Mouse (Mus musculus) MEL (cell line): ENCODE measurements around the gene Aifm3. TPM values are rescaled to one million over a fixed set of nuclear protein-coding genes. Genes with fewer than 3 reads are reported as not detected.
A peak's percentile ranks its signal among the peaks of the same experiment; 100 is the strongest.

Experiments
- DNase-seq: peaks from one replicate; pipeline ENCODE4 v3.0.0; 2011; ENCODE audit warnings: low read depth, low spot score
- H3K27ac ChIP-seq: 2 replicates; pipeline ENCODE4 v1.5.1; 2012; ENCODE audit warnings: low read depth, mild to moderate bottlenecking, control low read depth, low read length, moderate library complexity; ENCODE audit not compliant: control insufficient read depth
- H3K27me3 ChIP-seq, 2 experiments: fragments of 150-350 bp in 1 of 2; sonication (generic) in 1 of 2; 2 replicates each; pipeline ENCODE4 v1.6.1; 2012; ENCODE audit warnings: low read length in 2 of 2, mild to moderate bottlenecking in 2 of 2, improper control_type of control experiment in 1 of 2, moderate library complexity in 1 of 2; ENCODE audit not compliant: insufficient read depth in 2 of 2, control insufficient read depth in 1 of 2
- H3K36me3 ChIP-seq, 2 experiments: 2 replicates each; pipeline ENCODE4 v1.6.1; 2012 to 2014; ENCODE audit warnings: low read length in 2 of 2, improper control_type of control experiment in 1 of 2, inconsistent platforms in 1 of 2, mild to moderate bottlenecking in 1 of 2; ENCODE audit not compliant: insufficient read depth in 2 of 2, control insufficient read depth in 1 of 2
- H3K4me1 ChIP-seq, 2 experiments: fragments of 150-350 bp in 1 of 2; sonication (generic) in 1 of 2; 2 replicates each; pipeline ENCODE4 v1.6.1; 2012; ENCODE audit warnings: low read length in 2 of 2, improper control_type of control experiment in 1 of 2, mild to moderate bottlenecking in 1 of 2; ENCODE audit not compliant: insufficient read depth in 2 of 2, control insufficient read depth in 1 of 2
- H3K4me3 ChIP-seq, 2 experiments: fragments of 150-350 bp in 1 of 2; sonication (generic) in 1 of 2; 2 replicates each; pipeline ENCODE4 v1.5.1; 2012; ENCODE audit warnings: low read depth in 2 of 2, low read length in 2 of 2, mild to moderate bottlenecking in 2 of 2, moderate library complexity in 2 of 2, control low read depth in 1 of 2, improper control_type of control experiment in 1 of 2; ENCODE audit not compliant: control insufficient read depth in 1 of 2, insufficient read depth in 1 of 2
- H3K79me2 ChIP-seq: 2 replicates; pipeline ENCODE4 v1.6.1; 2012; ENCODE audit warnings: mild to moderate bottlenecking, low read length, moderate library complexity; ENCODE audit not compliant: control insufficient read depth, poor library complexity, insufficient read depth
- H3K9ac ChIP-seq: 2 replicates; pipeline ENCODE4 v1.6.1; 2012; ENCODE audit warnings: low read depth, mild to moderate bottlenecking, control low read depth, low read length, moderate library complexity; ENCODE audit not compliant: control insufficient read depth, poor library complexity, severe bottlenecking
- H3K9me3 ChIP-seq: fragments of 150-350 bp; sonication (generic); replicated peaks from 2 replicates; pipeline ENCODE4 v1.6.1; 2012; ENCODE audit warnings: mild to moderate bottlenecking, low read length, improper control_type of control experiment, moderate library complexity; ENCODE audit not compliant: insufficient read depth
- CHD1 ChIP-seq: IDR thresholded peaks from 2 replicates; pipeline ENCODE4 v1.6.1; 2012; ENCODE audit warnings: low read depth, mild to moderate bottlenecking, inconsistent platforms, low read length, improper control_type of control experiment
- E2F4 ChIP-seq: IDR thresholded peaks from 2 replicates; pipeline ENCODE4 v1.6.1; 2011; ENCODE audit warnings: low read depth, low read length, improper control_type of control experiment, borderline replicate concordance
- ELF1 ChIP-seq: IDR thresholded peaks from 2 replicates; pipeline ENCODE4 v1.6.1; 2014; ENCODE audit warnings: low read depth, mild to moderate bottlenecking, inconsistent platforms, low read length, improper control_type of control experiment, moderate library complexity
- EP300 ChIP-seq, 2 experiments: IDR thresholded peaks; 2 replicates each; pipeline ENCODE4 v1.6.1; 2011; ENCODE audit warnings: improper control_type of control experiment in 2 of 2, low read length in 2 of 2, low read depth in 1 of 2, mild to moderate bottlenecking in 1 of 2
- ETS1 ChIP-seq: IDR thresholded peaks from 2 replicates; pipeline ENCODE4 v1.6.1; 2012; ENCODE audit warnings: low read depth, mild to moderate bottlenecking, inconsistent platforms, low read length, improper control_type of control experiment, moderate library complexity
- GABPA ChIP-seq: IDR thresholded peaks from 2 replicates; pipeline ENCODE4 v1.6.1; 2012; ENCODE audit warnings: low read depth, mild to moderate bottlenecking, inconsistent platforms, low read length, improper control_type of control experiment, moderate library complexity
- GATA1 ChIP-seq: IDR thresholded peaks from 2 replicates; pipeline ENCODE4 v1.6.1; 2011; ENCODE audit warnings: low read depth, low read length, improper control_type of control experiment
- HCFC1 ChIP-seq: IDR thresholded peaks from 2 replicates; pipeline ENCODE4 v1.6.1; 2012; ENCODE audit warnings: low read depth, mild to moderate bottlenecking, inconsistent platforms, low read length, improper control_type of control experiment, moderate library complexity
- KAT2A ChIP-seq: conservative IDR thresholded peaks from 2 replicates; pipeline ENCODE4 v1.6.1; 2012; ENCODE audit warnings: low read depth, low read length, improper control_type of control experiment, inconsistent platforms
- MAFK ChIP-seq: IDR thresholded peaks from 2 replicates; pipeline ENCODE4 v1.6.1; 2011; ENCODE audit warnings: low read depth, mild to moderate bottlenecking, low read length, improper control_type of control experiment, borderline replicate concordance
- MAX ChIP-seq: IDR thresholded peaks from 2 replicates; pipeline ENCODE4 v1.6.1; 2011; ENCODE audit warnings: low read length, improper control_type of control experiment
- MAZ ChIP-seq: IDR thresholded peaks from 2 replicates; pipeline ENCODE4 v1.6.1; 2012; ENCODE audit warnings: low read depth, mild to moderate bottlenecking, inconsistent platforms, low read length, improper control_type of control experiment
- MXI1 ChIP-seq: IDR thresholded peaks from 2 replicates; pipeline ENCODE4 v1.6.1; 2011; ENCODE audit warnings: mild to moderate bottlenecking, low read depth, low read length, improper control_type of control experiment
- MYC ChIP-seq: IDR thresholded peaks from 2 replicates; pipeline ENCODE4 v1.6.1; 2011; ENCODE audit warnings: low read depth, mild to moderate bottlenecking, low read length, improper control_type of control experiment, moderate library complexity
- NELFE ChIP-seq: IDR thresholded peaks from 2 replicates; pipeline ENCODE4 v1.6.1; 2011; ENCODE audit warnings: low read depth, low read length, improper control_type of control experiment
- NRF1 ChIP-seq: IDR thresholded peaks from 2 replicates; pipeline ENCODE4 v1.6.1; 2014; ENCODE audit warnings: low read depth, mild to moderate bottlenecking, inconsistent platforms, low read length, improper control_type of control experiment, moderate library complexity; ENCODE audit not compliant: poor library complexity, insufficient read depth, severe bottlenecking
- POLR2A ChIP-seq, 2 experiments: IDR thresholded peaks; 2 replicates each; pipeline ENCODE4 v1.6.1; 2011 to 2012; ENCODE audit warnings: low read length in 2 of 2, mild to moderate bottlenecking in 2 of 2, control low read depth in 1 of 2, improper control_type of control experiment in 1 of 2, low read depth in 1 of 2, moderate library complexity in 1 of 2; ENCODE audit not compliant: control insufficient read depth in 1 of 2, insufficient read depth in 1 of 2, poor library complexity in 1 of 2
- POLR2AphosphoS2 ChIP-seq: IDR thresholded peaks from 2 replicates; pipeline ENCODE4 v1.6.1; 2011; ENCODE audit warnings: low read length, improper control_type of control experiment
- RCOR1 ChIP-seq: IDR thresholded peaks from 2 replicates; pipeline ENCODE4 v1.6.1; 2012; ENCODE audit warnings: low read depth, mild to moderate bottlenecking, inconsistent platforms, low read length, improper control_type of control experiment
- SIN3A ChIP-seq: IDR thresholded peaks from 2 replicates; pipeline ENCODE4 v1.6.1; 2012; ENCODE audit warnings: low read length, improper control_type of control experiment, inconsistent platforms
- SMC3 ChIP-seq: IDR thresholded peaks from 2 replicates; pipeline ENCODE4 v1.6.1; 2011; ENCODE audit warnings: low read depth, low read length, improper control_type of control experiment
- TAL1 ChIP-seq: IDR thresholded peaks from 2 replicates; pipeline ENCODE4 v1.6.1; 2012; ENCODE audit warnings: mild to moderate bottlenecking, inconsistent platforms, low read length, moderate library complexity, mixed read lengths
- TCF12 ChIP-seq: IDR thresholded peaks from 2 replicates; pipeline ENCODE4 v1.6.1; 2014; ENCODE audit warnings: low read depth, mild to moderate bottlenecking, inconsistent platforms, low read length, improper control_type of control experiment, moderate library complexity
- UBTF ChIP-seq: IDR thresholded peaks from 2 replicates; pipeline ENCODE4 v1.6.1; 2012; ENCODE audit warnings: low read depth, mild to moderate bottlenecking, inconsistent platforms, low read length, improper control_type of control experiment, moderate library complexity, borderline replicate concordance; ENCODE audit not compliant: insufficient read depth
- USF1 ChIP-seq: IDR thresholded peaks from 2 replicates; pipeline ENCODE4 v1.6.1; 2014; ENCODE audit warnings: low read depth, mild to moderate bottlenecking, inconsistent platforms, low read length, improper control_type of control experiment, moderate library complexity
- USF2 ChIP-seq, 2 experiments: IDR thresholded peaks; 2 replicates each; pipeline ENCODE4 v1.6.1; 2011 to 2012; ENCODE audit warnings: improper control_type of control experiment in 2 of 2, low read length in 2 of 2, borderline replicate concordance in 1 of 2, inconsistent platforms in 1 of 2, low read depth in 1 of 2, mild to moderate bottlenecking in 1 of 2; ENCODE audit not compliant: insufficient read depth in 1 of 2
- ZC3H11A ChIP-seq: IDR thresholded peaks from 2 replicates; pipeline ENCODE4 v1.6.1; 2012; ENCODE audit warnings: low read depth, mild to moderate bottlenecking, inconsistent platforms, low read length, improper control_type of control experiment
- ZKSCAN1 ChIP-seq: IDR thresholded peaks from 2 replicates; pipeline ENCODE4 v1.6.1; 2012; ENCODE audit warnings: low read depth, mild to moderate bottlenecking, inconsistent platforms, low read length, improper control_type of control experiment, moderate library complexity
- ZNF384 ChIP-seq: IDR thresholded peaks from 2 replicates; pipeline ENCODE4 v1.6.1; 2012; ENCODE audit warnings: low read depth, mild to moderate bottlenecking, inconsistent platforms, low read length, improper control_type of control experiment
- polyA plus RNA-seq, 2 experiments: library from polyadenylated mRNA; stranded (reverse) in 1 of 2; unstranded in 1 of 2; fragments of >175 nt in 1 of 2; fragments of >200 nt in 1 of 2; gene quantifications; 2 replicates each; pipeline versions ENCODE4 v1.2.1 to v1.2.4; 2012; ENCODE audit warnings: low replicate concordance in 2 of 2, low read depth in 1 of 2; ENCODE audit not compliant: insufficient read length in 2 of 2, insufficient read depth in 1 of 2, missing spikeins in 1 of 2
- total RNA-seq: library from RNA; depleted of rRNA; stranded (reverse); fragments of 300-350 nt; gene quantifications from 2 replicates; pipeline ENCODE4 v1.2.3, GENCODE M21; 2012

Gene Aifm3
- total and polyA plus RNA-seq, 3 experiments, result 0.23 to 0.52 TPM; not detected in 1

GRCm38 (mm10) chr16:17478331-17478943, 11.0 kb upstream of the Aifm3 start:
- peak overlapping the region; percentile 41; the same call in 1 of the 2 replicates for H3K27ac ChIP-seq
- DNase-seq, result peak; percentile 69
- no peak for TF ChIP-seq NRF1
- TF ChIP-seq MYC, result 0 out of 2 replicates have a peak, but pooled peaks have one; percentile 33
- 0 out of 2 replicates have a peak, but pooled peaks have one; percentile 15 for TF ChIP-seq TCF12
- peak; percentile 46 for TF ChIP-seq GATA1
- TF ChIP-seq USF1, result peak; percentile 15; the same call in 1 of the 2 replicates
- peak; percentile 37; the same call in 1 of the 2 replicates for TF ChIP-seq SIN3A
- TF ChIP-seq HCFC1, result no peak
- TF ChIP-seq RCOR1, result peak; percentile 29; the same call in 1 of the 2 replicates
- peak; percentile 76; the same call in 1 of the 2 replicates for TF ChIP-seq MXI1
- 0 out of 2 replicates have a peak, but pooled peaks have one; percentile 16 for TF ChIP-seq MAX
- TF ChIP-seq MAZ, result no peak
- TF ChIP-seq ZC3H11A, result no peak
- H3K9ac ChIP-seq, result no peak overlapping the region
- peaks cover 51% of the 10 kb centered on the region for H3K79me2 ChIP-seq
- no peaks in the 10 kb centered on the region for H3K27me3 ChIP-seq
- H3K4me1 ChIP-seq, result peaks cover 20 to 29% of the 10 kb centered on the region in 2 experiments
- H3K9me3 ChIP-seq, result no peaks in the 10 kb centered on the region
- H3K36me3 ChIP-seq, result peaks cover 12 to 43% of the 10 kb centered on the region in 2 experiments
- no peak overlapping the region for H3K4me3 ChIP-seq

GRCm38 (mm10) chr16:17481465-17481864, 7.9 kb upstream of the Aifm3 start:
- H3K9ac ChIP-seq, result no peak overlapping the region
- no peak overlapping the region for H3K4me3 ChIP-seq
- H3K4me1 ChIP-seq, result peaks cover 20 to 29% of the 10 kb centered on the region in 2 experiments
- H3K9me3 ChIP-seq, result no peaks in the 10 kb centered on the region
- peaks cover 40% of the 10 kb centered on the region for H3K79me2 ChIP-seq
- peak; percentile 52 for DNase-seq
- peaks cover 12 to 44% of the 10 kb centered on the region in 2 experiments for H3K36me3 ChIP-seq
- H3K27me3 ChIP-seq, result no peaks in the 10 kb centered on the region
- peak overlapping the region; percentile 25 for H3K27ac ChIP-seq
- TF ChIP-seq NELFE (no peak), ETS1 (peak; percentile 84), SIN3A (peak; percentile 76), KAT2A (no peak), TAL1 (peak; percentile 37; the same call in 1 of the 2 replicates), UBTF (no peak), MAFK (peak; percentile 80; the same call in 1 of the 2 replicates), ZKSCAN1 (no peak), GABPA (no peak), ELF1 (no peak), HCFC1 (0 out of 2 replicates have a peak, but pooled peaks have one; percentile 24), EP300 (IDR thresholded peaks at IDR 0.05; ENCODE audit: low read depth in 1 of 2, low read length in 2 of 2) (peak; percentile 91 to 94), CHD1 (no peak), USF2 (IDR thresholded peaks at IDR 0.05; ENCODE audit: borderline replicate concordance in 1 of 2, insufficient read depth in 1 of 2, low read depth in 1 of 2, low read length in 2 of 2) (no peak), ZC3H11A (no peak), TCF12 (peak; percentile 90), MAZ (no peak), MYC (no peak), MAX (no peak), E2F4 (no peak), SMC3 (no peak), POLR2AphosphoS2 (no peak), POLR2A (IDR thresholded peaks at IDR 0.05; ENCODE audit: control insufficient read depth in 1 of 2, insufficient read depth in 1 of 2, low read depth in 1 of 2, low read length in 2 of 2, poor library complexity in 1 of 2) (no peak), ZNF384 (no peak)
